Mouse (Mus musculus): Measurements from ENCODE around the gene Tes. TPM values are rescaled to one million over a fixed set of nuclear protein-coding genes. Genes with fewer than 3 reads are reported as not detected.
A peak's percentile ranks its signal among the peaks of the same experiment; 100 is the strongest.
"Not testable (repeated sequence)": the region's sequence is repeated elsewhere in the genome, so short reads cannot be mapped to it uniquely, and the experiment has no call there.

Tes gene
- polyA plus RNA-seq, 1 experiment from 2014 or later: 144 TPM

DNA sequence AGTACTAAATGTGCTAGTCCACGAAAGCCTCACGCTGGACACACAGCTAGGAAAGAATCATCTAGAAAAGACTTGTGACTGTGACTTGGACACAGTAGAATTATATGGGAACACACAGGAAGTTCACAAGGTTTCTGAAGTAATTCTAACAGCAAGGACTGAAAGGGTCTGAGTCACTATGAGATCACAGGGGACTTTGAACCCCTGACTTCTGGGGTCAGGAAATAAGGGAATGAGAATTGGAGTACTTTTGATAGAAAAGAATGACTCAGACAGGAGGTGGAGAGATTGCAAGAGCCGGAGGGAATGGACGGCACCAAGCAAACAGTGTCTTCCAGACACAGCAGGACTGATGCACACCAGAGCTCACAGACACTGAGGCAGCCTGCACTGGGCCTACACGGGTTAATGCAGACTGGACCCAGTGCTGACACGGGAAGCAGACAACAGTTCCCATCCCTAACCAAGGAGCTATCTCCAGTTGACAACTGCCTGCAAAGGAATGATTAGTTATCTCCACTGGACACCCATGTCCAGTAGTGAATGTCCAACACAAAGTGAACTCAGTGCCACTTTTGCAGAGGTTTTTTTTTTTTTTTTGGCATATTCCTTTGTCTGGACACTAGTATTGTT, 11.8 kb upstream of the Tes start:
- Histone ChIP-seq H3K27ac (ENCODE audit: low read length) (no peak overlapping the region), H3K4me3 (ENCODE audit: low read depth, low read length) (no peak overlapping the region), H3K4me1 (ENCODE audit: control insufficient read depth, insufficient read depth, low read length) (no peaks in the 10 kb centered on the region), H3K4me2 (replicated peaks; ENCODE audit: low read depth, low read length) (no peak overlapping the region), H3K27me3 (ENCODE audit: control insufficient read depth, insufficient read depth, low read length) (no peaks in the 10 kb centered on the region), H3K36me3 (ENCODE audit: control insufficient read depth, insufficient read depth, low read length) (no peaks in the 10 kb centered on the region), H3K9me3 (ENCODE audit: control insufficient read depth, low read depth, low read length) (no peaks in the 10 kb centered on the region), H3K9ac (replicated peaks; ENCODE audit: low read depth, low read length) (no peak overlapping the region)
- WGBS: 75% methylated on average over 6 of the region's 6 CpGs
- no peak for ATAC-seq (ENCODE audit: insufficient number of reproducible peaks, insufficient read depth, low FRiP score, low read depth)

DNA sequence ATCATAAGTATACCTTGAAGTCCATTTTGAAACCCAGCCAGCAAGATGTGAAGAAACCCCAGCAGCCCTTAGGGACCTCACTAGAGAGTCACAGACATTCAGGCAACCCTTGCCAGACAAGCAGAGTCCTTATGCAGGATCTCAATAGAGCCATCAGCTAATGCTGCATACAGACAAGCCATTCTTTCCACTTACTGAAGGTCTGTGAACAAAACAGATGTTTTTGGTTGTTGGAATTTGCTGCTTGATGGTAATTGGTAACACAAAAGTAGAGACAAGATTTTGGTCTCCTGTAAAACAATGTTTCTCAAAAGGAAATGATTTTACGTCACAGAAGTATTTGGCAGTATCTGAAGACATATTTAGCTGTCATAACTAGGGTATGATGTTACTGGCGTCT, 10.2 kb upstream of the Tes start:
- H3K4me1 ChIP-seq (ENCODE audit: control insufficient read depth, insufficient read depth, low read length): 0 out of 2 replicates have a peak, but pooled peaks cover 4% of the 10 kb centered on the region
- no peak overlapping the region for H3K27ac ChIP-seq (ENCODE audit: low read length)
- no peaks in the 10 kb centered on the region for H3K27me3 ChIP-seq (ENCODE audit: control insufficient read depth, insufficient read depth, low read length)
- H3K4me3 ChIP-seq (ENCODE audit: low read depth, low read length): no peak overlapping the region
- no peak overlapping the region for H3K9ac ChIP-seq (replicated peaks; ENCODE audit: low read depth, low read length)
- 62% methylated on average over 2 of the region's 2 CpGs for WGBS
- no peak for ATAC-seq (ENCODE audit: insufficient number of reproducible peaks, insufficient read depth, low FRiP score, low read depth)
- H3K9me3 ChIP-seq (ENCODE audit: control insufficient read depth, low read depth, low read length): no peaks in the 10 kb centered on the region
- no peak overlapping the region for H3K4me2 ChIP-seq (replicated peaks; ENCODE audit: low read depth, low read length)
- no peaks in the 10 kb centered on the region for H3K36me3 ChIP-seq (ENCODE audit: control insufficient read depth, insufficient read depth, low read length)

DNA sequence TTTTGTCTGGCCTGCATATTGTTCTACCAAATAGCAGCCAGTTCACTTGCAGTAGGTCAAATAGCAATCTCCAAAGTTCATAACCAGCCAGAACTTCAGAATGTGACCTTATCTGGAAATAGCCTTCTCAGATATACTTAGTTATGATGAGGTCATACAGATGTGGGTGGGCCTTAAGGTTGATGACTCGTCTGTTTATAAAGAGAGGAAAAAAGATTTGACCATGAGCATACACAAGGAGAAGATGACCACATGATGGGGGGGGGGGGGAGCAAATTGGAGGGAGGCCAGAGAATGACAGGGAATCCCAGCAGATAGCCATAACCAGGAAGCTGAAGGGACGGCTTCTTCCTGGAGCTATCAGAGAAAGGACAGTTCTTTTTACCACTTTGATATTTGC, 9.3 kb upstream of the Tes start:
- 0 out of 2 replicates have a peak, but pooled peaks cover 5% of the 10 kb centered on the region for H3K4me1 ChIP-seq (ENCODE audit: control insufficient read depth, insufficient read depth, low read length)
- H3K27me3 ChIP-seq (ENCODE audit: control insufficient read depth, insufficient read depth, low read length): no peaks in the 10 kb centered on the region
- H3K9me3 ChIP-seq (ENCODE audit: control insufficient read depth, low read depth, low read length): no peaks in the 10 kb centered on the region
- no peak overlapping the region for H3K27ac ChIP-seq (ENCODE audit: low read length)
- WGBS: 37% methylated on average over 2 of the region's 2 CpGs
- ATAC-seq (ENCODE audit: insufficient number of reproducible peaks, insufficient read depth, low FRiP score, low read depth): 0 out of 2 replicates have a peak, but pooled peaks have one; percentile 42
- no peak overlapping the region for H3K9ac ChIP-seq (replicated peaks; ENCODE audit: low read depth, low read length)
- no peak overlapping the region for H3K4me3 ChIP-seq (ENCODE audit: low read depth, low read length)
- no peaks in the 10 kb centered on the region for H3K36me3 ChIP-seq (ENCODE audit: control insufficient read depth, insufficient read depth, low read length)
- H3K4me2 ChIP-seq (replicated peaks; ENCODE audit: low read depth, low read length): no peak overlapping the region

DNA sequence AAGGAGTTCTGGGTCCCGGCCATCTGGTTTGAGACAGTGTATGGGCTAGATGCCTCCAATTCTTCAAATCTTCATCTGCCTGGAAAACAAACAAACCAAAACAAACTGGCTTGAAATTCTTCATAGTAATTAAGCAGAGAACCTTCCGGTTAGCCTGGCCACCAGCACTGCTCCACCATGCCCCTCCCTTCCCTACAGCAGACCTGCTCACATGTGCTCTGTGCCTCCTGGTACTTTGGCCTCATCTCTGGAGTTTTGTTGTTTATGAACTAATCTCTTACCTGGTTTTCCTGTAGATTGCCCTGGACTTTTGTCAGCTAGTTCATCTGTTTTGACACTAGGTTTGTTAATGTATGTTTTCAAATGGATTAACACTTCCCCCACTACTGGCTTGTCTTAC, 5.4 kb upstream of the Tes start:
- no peaks in the 10 kb centered on the region for H3K27me3 ChIP-seq (ENCODE audit: control insufficient read depth, insufficient read depth, low read length)
- no peaks in the 10 kb centered on the region for H3K9me3 ChIP-seq (ENCODE audit: control insufficient read depth, low read depth, low read length)
- H3K4me2 ChIP-seq (replicated peaks; ENCODE audit: low read depth, low read length): no peak overlapping the region
- WGBS: 44% methylated on average over 2 of the region's 2 CpGs
- ATAC-seq (ENCODE audit: insufficient number of reproducible peaks, insufficient read depth, low FRiP score, low read depth): no peak
- no peak overlapping the region for H3K27ac ChIP-seq (ENCODE audit: low read length)
- no peaks in the 10 kb centered on the region for H3K36me3 ChIP-seq (ENCODE audit: control insufficient read depth, insufficient read depth, low read length)
- no peak overlapping the region for H3K9ac ChIP-seq (replicated peaks; ENCODE audit: low read depth, low read length)
- peaks cover 9% of the 10 kb centered on the region; the same call in 1 of the 2 replicates for H3K4me1 ChIP-seq (ENCODE audit: control insufficient read depth, insufficient read depth, low read length)
- no peak overlapping the region for H3K4me3 ChIP-seq (ENCODE audit: low read depth, low read length)

GRCm38 (mm10) chr6:17060154-17060553, 4.8 kb upstream of the Tes start:
- H3K36me3 ChIP-seq (ENCODE audit: control insufficient read depth, insufficient read depth, low read length): no peaks in the 10 kb centered on the region
- H3K4me3 ChIP-seq (ENCODE audit: low read depth, low read length): no peak overlapping the region
- WGBS: 53% methylated on average over 2 of the region's 2 CpGs
- ATAC-seq (ENCODE audit: insufficient number of reproducible peaks, insufficient read depth, low FRiP score, low read depth): no peak
- H3K27ac ChIP-seq (ENCODE audit: low read length): no peak overlapping the region
- peaks cover 9% of the 10 kb centered on the region; the same call in 1 of the 2 replicates for H3K4me1 ChIP-seq (ENCODE audit: control insufficient read depth, insufficient read depth, low read length)
- no peak overlapping the region for H3K4me2 ChIP-seq (replicated peaks; ENCODE audit: low read depth, low read length)
- no peaks in the 10 kb centered on the region for H3K9me3 ChIP-seq (ENCODE audit: control insufficient read depth, low read depth, low read length)
- H3K9ac ChIP-seq (replicated peaks; ENCODE audit: low read depth, low read length): no peak overlapping the region
- no peaks in the 10 kb centered on the region for H3K27me3 ChIP-seq (ENCODE audit: control insufficient read depth, insufficient read depth, low read length)

DNA sequence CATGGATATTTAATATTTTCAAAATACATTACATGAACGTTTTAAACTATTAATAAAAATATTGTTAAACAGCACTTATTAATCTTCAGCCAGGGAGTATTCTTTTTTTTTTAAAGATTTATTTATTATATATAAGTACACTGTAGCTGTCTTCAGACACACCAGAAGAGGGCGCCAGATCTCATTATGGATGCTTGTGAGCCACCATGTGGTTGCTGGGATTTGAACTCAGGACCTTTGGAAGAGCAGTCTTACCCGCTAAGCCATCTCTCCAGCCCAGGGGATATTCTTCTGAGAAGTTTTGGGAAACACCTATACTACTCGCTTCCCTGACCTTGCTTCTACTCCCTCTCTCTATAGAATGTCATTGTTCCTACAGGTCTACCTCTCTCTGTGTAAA, 3.1 kb upstream of the Tes start:
- H3K4me3 ChIP-seq (ENCODE audit: low read depth, low read length); ATAC-seq (ENCODE audit: insufficient number of reproducible peaks, insufficient read depth, low FRiP score, low read depth); H3K9me3 ChIP-seq (ENCODE audit: control insufficient read depth, low read depth, low read length); H3K4me2 ChIP-seq (replicated peaks; ENCODE audit: low read depth, low read length); H3K36me3 ChIP-seq (ENCODE audit: control insufficient read depth, insufficient read depth, low read length); H3K27me3 ChIP-seq (ENCODE audit: control insufficient read depth, insufficient read depth, low read length); H3K9ac ChIP-seq (replicated peaks; ENCODE audit: low read depth, low read length): not testable (repeated sequence)
- Histone ChIP-seq H3K4me1 (ENCODE audit: control insufficient read depth, insufficient read depth, low read length) (peaks cover 17% of the 10 kb centered on the region), H3K27ac (ENCODE audit: low read length) (0 out of 2 replicates have a peak overlapping the region, but pooled peaks have one; percentile 59)
- 71% methylated on average over 4 of the region's 4 CpGs for WGBS

- H3K4me3 ChIP-seq (ENCODE audit: low read depth, low read length): no peak overlapping the region
- no peak overlapping the region for H3K9ac ChIP-seq (replicated peaks; ENCODE audit: low read depth, low read length)
- no peak overlapping the region for H3K27ac ChIP-seq (ENCODE audit: low read length)
- H3K4me1 ChIP-seq (ENCODE audit: control insufficient read depth, insufficient read depth, low read length): peaks cover 18% of the 10 kb centered on the region
- no peaks in the 10 kb centered on the region for H3K36me3 ChIP-seq (ENCODE audit: control insufficient read depth, insufficient read depth, low read length)
- no peak for ATAC-seq (ENCODE audit: insufficient number of reproducible peaks, insufficient read depth, low FRiP score, low read depth)
- H3K9me3 ChIP-seq (ENCODE audit: control insufficient read depth, low read depth, low read length): no peaks in the 10 kb centered on the region
- no peak overlapping the region for H3K4me2 ChIP-seq (replicated peaks; ENCODE audit: low read depth, low read length)
- H3K27me3 ChIP-seq (ENCODE audit: control insufficient read depth, insufficient read depth, low read length): no peaks in the 10 kb centered on the region
- WGBS: 68% methylated on average over 6 of the region's 6 CpGs
Observed at GRCm38 (mm10) chr6:17062366-17062765, 2.6 kb upstream of the Tes start.

- Histone ChIP-seq H3K4me1 (ENCODE audit: control insufficient read depth, insufficient read depth, low read length) (peaks cover 20% of the 10 kb centered on the region), H3K36me3 (ENCODE audit: control insufficient read depth, insufficient read depth, low read length) (no peaks in the 10 kb centered on the region), H3K4me3 (ENCODE audit: low read depth, low read length) (peak overlapping the region; percentile 84), H3K9ac (replicated peaks; ENCODE audit: low read depth, low read length) (peak overlapping the region; percentile 80; the same call in 1 of the 2 replicates), H3K27me3 (ENCODE audit: control insufficient read depth, insufficient read depth, low read length) (no peaks in the 10 kb centered on the region), H3K4me2 (replicated peaks; ENCODE audit: low read depth, low read length) (peak overlapping the region; percentile 70), H3K9me3 (ENCODE audit: control insufficient read depth, low read depth, low read length) (no peaks in the 10 kb centered on the region), H3K27ac (ENCODE audit: low read length) (peak overlapping the region; percentile 72)
- 2% methylated on average over 12 of the region's 12 CpGs for WGBS
- ATAC-seq (ENCODE audit: insufficient number of reproducible peaks, insufficient read depth, low FRiP score, low read depth): no peak
Observed at GRCm38 (mm10) chr6:17065791-17066169, 831 bp downstream of the Tes start.

Measured in stomach, embryonic 14.5 days (tissue).